In the genomic region with DNA sequence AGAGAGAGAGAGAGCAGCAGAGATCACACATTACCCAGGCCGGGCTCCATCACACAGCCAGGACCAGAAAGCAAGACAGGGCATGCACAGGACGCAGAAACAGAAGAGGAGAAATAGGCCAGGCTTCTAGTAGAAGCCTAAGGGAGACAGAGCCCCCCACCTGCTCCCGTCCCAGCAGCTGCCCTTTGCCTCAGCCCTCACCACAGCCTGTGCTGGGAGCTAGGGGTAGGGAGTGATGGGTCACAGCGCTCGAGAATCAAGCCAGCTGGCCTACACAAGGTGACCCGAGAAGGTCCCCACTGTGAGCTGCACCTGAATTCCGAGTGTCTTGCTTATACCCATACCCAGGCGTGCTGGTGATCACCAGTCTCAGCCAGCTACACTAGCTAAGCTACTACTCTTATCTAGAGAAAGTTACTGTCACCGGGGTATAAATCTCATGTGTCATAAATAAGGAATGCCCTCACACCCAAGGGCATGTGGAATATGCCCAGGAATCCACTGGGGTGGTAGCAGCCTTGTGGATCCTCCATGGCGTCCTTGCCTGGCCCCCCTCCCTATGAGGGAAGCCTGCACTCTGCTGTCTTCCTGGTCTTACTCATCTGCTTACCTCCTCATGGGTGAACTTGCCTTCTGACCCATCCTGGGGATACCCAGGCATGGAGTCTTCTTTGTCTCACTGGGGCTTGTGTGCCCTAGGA, we compare ENCODE assay signal across 7 mouse cellular contexts.
A peak's percentile ranks its signal among the peaks of the same experiment; 100 is the strongest.
DNase-seq lines count a peak whose midpoint lies in the region; ATAC-seq lines count a peak whose summit lies in the region.

No protein-coding gene starts in this region.

- no peak for ATAC-seq in heart, embryonic 15.5 days (replicated peaks; ENCODE audit: insufficient number of reproducible peaks, insufficient read depth, low FRiP score, low read depth)
- ATAC-seq in embryonic facial prominence, embryonic 13.5 days (ENCODE audit: insufficient number of reproducible peaks, insufficient read depth, low FRiP score, low TSS enrichment, low read depth) = peak; percentile 16; the same call in 1 of the 2 replicates
- no peak; the same call in 1 of the 2 replicates for ATAC-seq in hindbrain, embryonic 11.5 days (ENCODE audit: low FRiP score)
- no peak for ATAC-seq in midbrain, embryonic 16.5 days

- intact Hi-C loops in heart, postnatal 14 days (cut with DNase I) = loop anchor here (1.0 to 2.0 kb wide), 2 partner anchors 25 to 189 kb away; no protein-coding TSS in a partner anchor

- peak overlapping the region; percentile 72 for H3K27ac ChIP-seq in heart, embryonic 15.5 days
- peak overlapping the region; percentile 53 for H3K27ac ChIP-seq in embryonic facial prominence, embryonic 13.5 days
- peak overlapping the region; percentile 20; the same call in 1 of the 2 replicates for H3K27ac ChIP-seq in hindbrain, embryonic 11.5 days (ENCODE audit: low read depth, low read length)
- peak overlapping the region; percentile 14 for H3K27ac ChIP-seq in midbrain, embryonic 16.5 days (ENCODE audit: low read length)

- no peaks in the 10 kb centered on the region for H3K27me3 ChIP-seq in heart, embryonic 15.5 days
- no peaks in the 10 kb centered on the region for H3K27me3 ChIP-seq in embryonic facial prominence, embryonic 13.5 days
- no peaks in the 10 kb centered on the region for H3K27me3 ChIP-seq in hindbrain, embryonic 11.5 days (ENCODE audit: control insufficient read depth, insufficient read depth, low read length)
- no peaks in the 10 kb centered on the region for H3K27me3 ChIP-seq in midbrain, embryonic 16.5 days (ENCODE audit: control insufficient read depth, insufficient read depth, low read depth, low read length)

- H3K9ac ChIP-seq in heart, embryonic 15.5 days = no peak overlapping the region
- H3K9ac ChIP-seq in embryonic facial prominence, embryonic 13.5 days = no peak overlapping the region
- no peak overlapping the region for H3K9ac ChIP-seq in hindbrain, embryonic 11.5 days (ENCODE audit: low read depth, low read length)
- no peak overlapping the region for H3K9ac ChIP-seq in midbrain, embryonic 16.5 days (ENCODE audit: low read depth, low read length)

- no peaks in the 10 kb centered on the region for H3K36me3 ChIP-seq in heart, embryonic 15.5 days
- H3K36me3 ChIP-seq in embryonic facial prominence, embryonic 13.5 days = peaks cover 25% of the 10 kb centered on the region
- no peaks in the 10 kb centered on the region for H3K36me3 ChIP-seq in hindbrain, embryonic 11.5 days (ENCODE audit: control insufficient read depth, insufficient read depth, low read length)
- peaks cover 24% of the 10 kb centered on the region for H3K36me3 ChIP-seq in midbrain, embryonic 16.5 days (ENCODE audit: control insufficient read depth, insufficient read depth, low read length)

- H3K4me1 ChIP-seq in heart, embryonic 15.5 days (replicated peaks) = peaks cover 39% of the 10 kb centered on the region
- peaks cover 33% of the 10 kb centered on the region for H3K4me1 ChIP-seq in embryonic facial prominence, embryonic 13.5 days
- H3K4me1 ChIP-seq in hindbrain, embryonic 11.5 days (replicated peaks; ENCODE audit: control insufficient read depth, insufficient read depth, low read length) = no peaks in the 10 kb centered on the region
- peaks cover 9% of the 10 kb centered on the region for H3K4me1 ChIP-seq in midbrain, embryonic 16.5 days (ENCODE audit: control insufficient read depth, insufficient read depth, low read length)

- no peaks in the 10 kb centered on the region for H3K9me3 ChIP-seq in heart, embryonic 15.5 days (replicated peaks)
- no peaks in the 10 kb centered on the region for H3K9me3 ChIP-seq in embryonic facial prominence, embryonic 13.5 days
- H3K9me3 ChIP-seq in hindbrain, embryonic 11.5 days (ENCODE audit: control insufficient read depth, low read length) = no peaks in the 10 kb centered on the region
- no peaks in the 10 kb centered on the region for H3K9me3 ChIP-seq in midbrain, embryonic 16.5 days (replicated peaks; ENCODE audit: control insufficient read depth, low read length, poor library complexity, severe bottlenecking)

- no peak for DNase-seq in heart, postnatal 14 days
- no peak for DNase-seq in hindbrain, embryonic 11.5 days (ENCODE audit: low spot score)
- DNase-seq in spleen, adult 18-20 months = no peak
- no peak for DNase-seq in kidney, adult 18-20 months

- WGBS in heart, embryonic 15.5 days = 57% methylated on average over 10 of the region's 10 CpGs
- 88% methylated on average over 10 of the region's 10 CpGs for WGBS in embryonic facial prominence, embryonic 13.5 days
- 91% methylated on average over 10 of the region's 10 CpGs for WGBS in hindbrain, embryonic 11.5 days
- 82% methylated on average over 10 of the region's 10 CpGs for WGBS in midbrain, embryonic 16.5 days

- 0 out of 2 replicates have a peak overlapping the region, but pooled peaks have one; percentile 19 for H3K4me2 ChIP-seq in heart, embryonic 15.5 days
- no peak overlapping the region for H3K4me2 ChIP-seq in embryonic facial prominence, embryonic 13.5 days
- no peak overlapping the region for H3K4me2 ChIP-seq in hindbrain, embryonic 11.5 days (replicated peaks; ENCODE audit: low read depth, low read length)
- no peak overlapping the region for H3K4me2 ChIP-seq in midbrain, embryonic 16.5 days (ENCODE audit: low read length)

- H3K4me3 ChIP-seq in heart, embryonic 15.5 days = no peak overlapping the region
- H3K4me3 ChIP-seq in embryonic facial prominence, embryonic 13.5 days = no peak overlapping the region
- no peak overlapping the region for H3K4me3 ChIP-seq in hindbrain, embryonic 11.5 days (ENCODE audit: low read depth, low read length)
- H3K4me3 ChIP-seq in midbrain, embryonic 16.5 days (ENCODE audit: low read depth, low read length) = no peak overlapping the region

Comparison
In these comparisons a context has a peak if more than half of its experiments do, and no peak if none do; other contexts are left out.
1. H3K27ac ChIP-seq: peak in every context shown above with its lines; median percentile 72 in heart, embryonic 15.5 days; 53 in embryonic facial prominence, embryonic 13.5 days; 20 in hindbrain, embryonic 11.5 days; 14 in midbrain, embryonic 16.5 days.